Mouse (Mus musculus) 3T3-L1 (cell line): ENCODE measurements at regions not wholly inside any gene's neighbourhood (a gene's known extent, or its start where the extent isn't known, plus 50 kb on each side); places are given as distances from the start of the nearest gene placed in this dataset.
"Not testable (repeated sequence)": the region's sequence is repeated elsewhere in the genome, so short reads cannot be mapped to it uniquely, and the experiment has no call there.

Experiments used
- DNase-seq: peaks from one replicate; pipeline ENCODE4 v3.0.0-alpha.2; 2015; ENCODE audit warnings: low read depth, low spot score

GRCm38 (mm10) chr5:76081379-76081778, 58.7 kb upstream of the Srd5a3 start:
- not testable (repeated sequence) for DNase-seq

GRCm38 (mm10) chr5:76080429-76080828, 59.6 kb upstream of the Srd5a3 start:
- DNase-seq = no peak

- no peak for DNase-seq
Measured at GRCm38 (mm10) chr5:76079204-76080025, 60.7 kb upstream of the Srd5a3 start.

- no peak for DNase-seq
Measured at GRCm38 (mm10) chr5:76078485-76078884, 61.6 kb upstream of the Srd5a3 start.

- no peak for DNase-seq
Measured at GRCm38 (mm10) chr5:76076283-76076682, 63.8 kb upstream of the Srd5a3 start.

- DNase-seq = peak; percentile 9
Measured at GRCm38 (mm10) chr5:76075401-76075800, 64.7 kb upstream of the Srd5a3 start.

GRCm38 (mm10) chr5:76067881-76068280, 72.2 kb upstream of the Srd5a3 start:
- DNase-seq = no peak

- DNase-seq = peak; percentile 15
Measured at GRCm38 (mm10) chr5:76067231-76067630, 72.8 kb upstream of the Srd5a3 start.

- DNase-seq = no peak
Measured at GRCm38 (mm10) chr5:76065789-76066188, 74.3 kb upstream of the Srd5a3 start.

- DNase-seq = no peak
Measured at GRCm38 (mm10) chr5:76065227-76065626, 74.8 kb upstream of the Srd5a3 start.

GRCm38 (mm10) chr5:76064686-76065085, 75.4 kb upstream of the Srd5a3 start:
- DNase-seq = no peak

GRCm38 (mm10) chr5:76063473-76063872, 76.6 kb upstream of the Srd5a3 start:
- DNase-seq = no peak

- no peak for DNase-seq
Measured at GRCm38 (mm10) chr5:76058011-76058410, 79.8 kb upstream of the Kdr start.

- DNase-seq = no peak
Measured at GRCm38 (mm10) chr5:76055849-76056248, 77.6 kb upstream of the Kdr start.

- no peak for DNase-seq
Measured at GRCm38 (mm10) chr5:76052782-76053181, 74.5 kb upstream of the Kdr start.

- no peak for DNase-seq
Measured at GRCm38 (mm10) chr5:76051658-76052057, 73.4 kb upstream of the Kdr start.

- DNase-seq = peak; percentile 17
Measured at GRCm38 (mm10) chr5:76048103-76048874, 70.0 kb upstream of the Kdr start.

GRCm38 (mm10) chr5:76043521-76044510, 65.6 kb upstream of the Kdr start:
- no peak for DNase-seq

GRCm38 (mm10) chr5:76040454-76041203, 62.4 kb upstream of the Kdr start:
- peak; percentile 33 for DNase-seq

- DNase-seq = no peak
Measured at GRCm38 (mm10) chr5:76028729-76029128, 50.5 kb upstream of the Kdr start.
